Mouse (Mus musculus) layer of hippocampus, adult 9-10 months (tissue): ENCODE data around the gene Zbtb42.
A peak's percentile ranks its signal among the peaks of the same experiment; 100 is the strongest.

Experiments
- DNase-seq: peaks from one replicate; pipeline ENCODE4 v3.0.0; 2022; ENCODE audit warnings: low spot score

Zbtb42 gene

DNA sequence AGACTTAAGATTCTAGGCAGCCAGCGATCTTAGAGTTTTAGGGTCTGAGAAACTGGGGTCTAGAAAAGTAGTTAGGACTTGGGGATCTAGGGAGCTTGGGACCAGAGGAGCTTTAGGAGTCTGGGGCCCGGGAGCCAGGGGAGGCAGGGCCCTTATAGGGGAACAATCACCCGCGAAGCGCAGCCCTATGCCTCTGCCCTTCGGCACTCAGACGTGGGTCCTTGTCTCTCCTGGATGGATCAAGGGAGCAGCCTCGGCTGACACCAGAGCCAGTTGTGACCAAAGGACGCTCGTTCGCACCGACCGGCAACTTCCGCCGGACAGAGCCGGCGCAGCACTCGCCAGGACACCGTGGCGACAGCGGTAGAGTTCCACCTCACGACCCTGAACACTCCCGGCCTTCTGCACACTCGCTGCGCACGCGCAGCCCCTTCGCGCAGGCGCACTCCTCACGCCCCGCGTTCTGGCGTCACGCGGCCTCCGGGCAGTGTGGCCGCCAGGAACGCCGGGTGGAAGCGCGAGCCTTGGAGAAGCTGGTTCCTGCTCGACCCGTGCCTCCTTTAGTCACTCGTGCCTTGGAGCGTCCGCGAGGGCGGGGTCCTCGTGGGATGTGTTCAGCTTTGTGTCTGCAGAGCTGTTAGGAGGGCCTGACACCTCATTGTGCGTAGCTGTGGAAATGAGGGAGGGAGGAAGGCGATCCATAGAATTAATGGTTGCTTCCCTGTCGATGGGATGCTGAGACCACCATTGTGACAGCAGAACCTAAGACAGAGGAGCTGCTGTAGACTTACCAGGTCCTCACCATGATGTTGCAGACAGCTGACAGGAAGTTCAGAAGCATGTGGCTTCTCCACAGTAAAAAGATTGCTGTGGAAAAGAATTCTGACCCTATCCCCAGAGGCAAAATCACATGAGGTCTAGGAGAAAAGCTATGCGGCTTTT lies 14.8 kb downstream of the Zbtb42 start:
- peak; percentile 78 for DNase-seq

DNA sequence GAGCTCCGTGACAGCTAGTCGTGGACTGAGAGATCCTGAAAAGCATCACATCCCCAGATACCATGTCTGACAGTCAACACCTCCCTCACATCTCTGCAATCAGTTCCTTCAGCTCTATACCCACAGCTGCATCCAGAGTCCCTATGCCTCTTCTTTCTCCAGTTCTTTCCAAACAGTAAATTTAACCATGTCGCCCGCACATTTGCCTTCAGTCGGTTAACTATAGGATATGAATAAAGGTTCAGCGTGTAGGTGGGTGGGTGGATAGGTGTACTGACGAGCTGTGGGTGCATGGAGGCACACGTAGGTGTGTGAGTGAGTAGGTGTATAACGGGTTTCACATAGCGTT lies 15.5 kb downstream of the Zbtb42 start:
- no peak for DNase-seq

DNA sequence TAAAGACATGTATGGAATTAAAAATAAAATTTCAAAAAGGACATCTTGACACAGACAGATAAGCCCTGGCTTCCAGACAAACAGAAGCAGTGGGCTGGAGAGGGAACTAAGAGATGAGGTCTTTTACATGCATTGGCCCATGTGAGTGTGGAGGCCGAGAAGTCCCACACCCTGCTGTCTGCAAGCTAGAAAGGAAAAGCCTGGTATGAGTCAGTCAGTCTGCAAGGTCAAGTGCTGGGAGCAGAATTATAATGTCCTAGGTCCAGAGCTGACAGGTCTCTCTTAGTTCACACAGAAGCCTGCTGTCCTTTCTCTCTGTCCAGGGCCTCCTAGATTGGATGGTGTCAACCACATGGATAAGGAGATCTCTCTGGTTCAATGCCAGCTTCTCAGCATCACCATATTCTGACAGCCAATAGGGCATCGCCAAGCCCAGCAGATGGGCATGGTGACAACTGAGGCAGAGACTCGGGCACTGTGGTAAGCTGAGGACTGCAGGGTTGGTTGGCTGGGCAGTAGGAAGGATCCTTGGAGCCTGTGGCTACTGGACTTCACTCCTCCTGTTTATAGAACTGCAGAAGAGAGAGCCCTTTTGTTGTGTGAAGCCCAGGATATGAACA lies 18.3 kb downstream of the Zbtb42 start:
- DNase-seq, result no peak

DNA sequence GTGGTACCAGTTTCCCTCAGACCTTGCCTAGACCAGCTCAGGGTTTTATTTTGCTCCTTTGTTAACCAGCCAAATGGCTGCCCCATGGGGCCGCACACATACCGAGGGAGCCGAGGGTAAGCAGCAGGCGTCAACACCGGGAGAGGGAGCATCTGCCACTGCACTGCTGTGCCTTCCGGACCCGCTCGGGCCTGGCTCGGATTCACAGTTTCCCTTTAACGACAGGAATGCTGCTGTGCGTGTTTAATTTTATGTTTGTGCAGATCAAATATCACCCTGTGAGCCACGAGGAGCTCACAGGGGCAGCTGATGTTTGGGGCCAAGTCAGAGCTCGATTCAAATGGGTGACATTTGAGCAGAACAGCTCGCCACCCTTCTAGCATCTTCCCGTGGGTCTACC lies 21.9 kb downstream of the Zbtb42 start:
- DNase-seq, result no peak

- no peak for DNase-seq
Measured at GRCm38 (mm10) chr12:112702374-112703320, 24.0 kb downstream of the Zbtb42 start.

DNA sequence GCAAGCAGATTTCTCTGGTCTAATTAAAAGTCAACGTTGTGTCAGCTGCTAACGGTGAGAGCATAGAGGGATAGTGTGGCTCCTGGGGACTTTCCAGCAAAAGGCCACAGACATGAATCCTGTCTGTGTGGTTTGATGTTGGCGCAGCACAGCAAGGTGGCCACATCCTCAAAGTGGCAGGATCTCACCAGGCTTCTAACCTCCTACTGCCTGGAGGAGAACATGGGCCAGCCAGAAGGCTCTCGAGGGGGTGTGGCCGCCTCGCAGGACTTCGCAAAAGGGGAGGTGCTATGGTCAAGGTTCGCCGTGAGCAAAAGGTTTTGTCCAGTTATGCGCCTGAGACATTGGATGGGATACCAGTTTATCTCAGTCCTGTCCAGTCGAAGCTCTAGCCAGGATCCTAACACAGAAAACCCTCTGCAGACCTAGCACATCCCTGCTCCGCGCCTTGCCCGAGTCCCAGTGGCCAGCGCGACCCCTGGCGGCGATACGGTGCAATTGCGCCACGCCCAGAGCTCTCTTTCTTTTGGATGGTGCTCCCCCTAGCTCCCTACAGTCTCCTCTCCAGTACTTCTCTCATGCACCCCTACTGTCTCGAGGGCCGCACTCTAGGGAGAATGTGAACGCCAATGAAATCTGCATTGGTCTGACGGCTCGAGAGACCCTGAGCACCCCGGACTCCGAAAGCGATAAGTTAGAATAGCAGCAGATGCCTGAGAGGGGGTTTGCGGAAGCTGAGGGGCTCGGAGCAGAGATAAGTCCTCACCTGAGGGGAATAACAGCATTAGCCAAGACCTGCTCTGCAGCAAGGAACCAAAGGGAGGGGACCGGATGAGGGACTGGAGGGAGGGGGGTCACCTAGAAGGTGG lies 28.3 kb downstream of the Zbtb42 start:
- DNase-seq, result peak; percentile 86

DNA sequence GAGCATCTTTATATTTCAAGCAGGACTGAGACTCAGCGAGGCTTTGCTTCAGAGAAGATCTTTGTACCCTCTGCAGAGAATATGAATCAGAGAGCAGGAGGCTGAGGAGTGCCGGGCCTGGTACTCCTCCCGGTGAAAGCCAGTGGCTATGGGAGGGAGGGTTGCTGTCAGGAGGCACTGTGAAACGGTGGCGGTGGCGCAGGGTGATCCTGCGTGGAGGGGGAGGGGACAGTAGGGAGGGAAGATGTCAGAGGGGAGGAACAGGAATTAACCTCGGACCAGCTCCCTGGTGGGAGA lies 28.9 kb downstream of the Zbtb42 start:
- DNase-seq, result no peak

DNA sequence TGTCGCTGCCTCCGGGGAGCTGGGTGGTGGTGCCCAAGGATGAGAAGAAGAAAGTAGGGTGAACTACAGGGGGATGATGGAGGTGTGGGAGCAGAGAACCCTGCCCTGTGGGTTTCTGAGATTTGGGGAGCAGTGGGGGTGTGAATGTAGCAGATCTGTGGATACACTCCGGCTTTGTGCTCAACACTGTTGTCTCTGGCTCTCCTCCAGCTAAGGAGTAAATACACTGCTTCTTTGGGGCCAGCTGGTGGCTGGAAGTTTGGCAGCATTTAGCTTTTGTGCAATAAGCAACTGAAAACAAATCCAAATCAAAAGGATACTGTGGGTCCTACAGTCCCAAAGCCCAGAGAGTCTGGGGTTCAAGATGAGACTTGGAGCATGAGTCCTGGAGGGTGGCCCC lies 35.4 kb downstream of the Zbtb42 start:
- no peak for DNase-seq

DNA sequence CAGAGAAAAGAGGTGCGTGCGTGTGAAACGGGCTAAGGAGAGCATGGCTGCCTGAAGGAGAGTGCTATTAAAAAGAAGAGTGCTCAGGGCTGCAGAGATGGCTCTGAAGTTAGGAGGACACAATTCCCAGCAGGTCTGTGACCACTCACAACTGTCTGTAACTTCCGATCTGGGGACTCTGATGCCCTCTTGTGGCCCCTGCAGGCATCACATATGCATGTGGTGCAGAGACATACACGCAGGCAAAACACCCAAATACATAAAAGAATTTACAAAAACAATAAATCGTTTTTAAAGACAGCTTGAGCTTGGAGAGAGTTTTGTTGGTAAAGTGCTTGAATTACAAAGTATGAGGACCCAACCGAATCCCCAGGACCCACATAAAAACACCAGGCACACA lies 38.5 kb downstream of the Zbtb42 start:
- DNase-seq, result no peak

DNA sequence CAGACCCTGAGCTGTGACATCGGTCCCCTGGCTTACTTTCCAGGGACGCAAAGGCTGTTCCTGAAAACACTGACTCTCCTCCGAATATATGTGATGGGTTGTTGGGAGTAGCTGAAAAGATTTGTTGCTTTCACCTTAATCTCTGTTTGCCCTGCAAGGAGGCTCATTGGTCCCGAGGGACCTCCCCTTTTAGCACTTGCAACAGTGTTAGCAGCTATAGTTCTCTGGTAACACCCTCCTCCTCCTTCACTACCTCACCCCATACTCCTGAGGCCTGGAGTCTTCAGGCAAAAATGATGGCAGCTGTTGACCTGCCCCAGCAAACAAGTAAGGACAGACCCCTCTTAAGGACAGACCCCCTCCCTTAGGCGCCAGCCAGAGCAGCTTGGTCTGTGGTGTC lies 40.4 kb downstream of the Zbtb42 start:
- no peak for DNase-seq

DNA sequence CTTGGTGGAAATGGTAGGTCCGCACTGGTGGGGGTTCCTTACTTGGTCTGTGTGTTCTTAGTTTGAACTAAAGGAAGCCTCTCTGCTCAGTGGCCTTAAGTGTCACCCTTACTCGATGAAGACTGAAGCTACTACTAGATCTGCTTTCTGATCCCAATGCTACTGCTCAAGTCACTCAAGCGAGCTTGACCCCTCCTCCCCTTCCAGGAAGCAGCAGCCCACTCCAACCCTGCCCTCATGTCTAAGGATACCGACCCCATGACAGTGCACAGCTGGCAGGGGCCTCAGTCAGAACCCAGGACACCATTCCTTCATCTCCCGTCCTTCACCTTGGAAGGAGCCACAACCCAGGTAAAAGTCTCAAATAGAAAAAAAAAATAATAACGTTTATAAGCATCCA lies 41.6 kb downstream of the Zbtb42 start, which contains the start of gene Cep170b:
Cep170b (plus strand) TSS at position 240 of the 400 bp plus-strand sequence.
- no peak for DNase-seq

GRCm38 (mm10) chr12:112720890-112721423 lies 42.3 kb downstream of the Zbtb42 start:
- no peak for DNase-seq

DNA sequence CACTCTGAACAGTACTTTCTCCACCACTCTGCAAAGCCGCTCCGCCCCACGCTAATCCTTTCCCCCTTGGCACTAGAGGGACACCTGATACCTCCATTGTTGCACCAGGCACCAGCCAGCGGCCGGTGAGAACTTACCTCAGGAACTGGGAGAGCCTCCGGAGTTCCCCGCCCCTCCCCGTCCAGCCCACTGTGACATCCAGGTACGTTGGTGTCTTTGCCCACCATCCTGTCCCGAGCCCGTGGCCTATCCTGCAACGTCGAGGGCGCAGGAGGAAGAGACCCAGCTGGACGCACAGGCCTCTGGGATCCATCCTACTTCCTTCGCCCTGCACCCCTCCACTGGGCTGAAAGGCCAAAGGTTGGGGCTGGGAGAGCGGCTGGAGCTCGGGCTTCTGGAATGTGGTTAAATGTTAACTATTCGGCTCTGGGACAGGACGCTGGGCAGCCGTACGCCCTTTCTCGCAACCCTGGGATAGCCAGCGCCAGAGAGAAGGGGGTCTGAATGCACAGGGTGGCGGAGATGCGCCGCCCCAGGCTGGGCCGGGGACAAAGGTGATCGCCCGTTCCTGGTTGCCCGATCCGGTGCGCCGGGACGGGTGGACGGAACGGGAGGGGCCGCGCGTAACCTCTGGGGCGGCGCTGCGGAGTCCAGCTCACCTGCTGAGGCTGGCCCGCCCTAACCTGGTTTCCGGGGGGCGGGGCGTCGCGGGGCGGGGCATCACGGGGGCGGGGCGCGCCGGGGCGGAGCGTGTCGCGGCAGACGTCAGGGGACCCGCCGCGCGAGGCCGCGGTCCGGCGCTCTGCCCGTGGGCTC lies 43.0 kb downstream of the Zbtb42 start:
- no peak for DNase-seq

- DNase-seq, result no peak
Measured at GRCm38 (mm10) chr12:112722240-112723027, 43.8 kb downstream of the Zbtb42 start.

GRCm38 (mm10) chr12:112723028-112723330 lies 44.4 kb downstream of the Zbtb42 start:
- DNase-seq, result no peak

GRCm38 (mm10) chr12:112723445-112723844 lies 44.8 kb downstream of the Zbtb42 start:
- no peak for DNase-seq

DNA sequence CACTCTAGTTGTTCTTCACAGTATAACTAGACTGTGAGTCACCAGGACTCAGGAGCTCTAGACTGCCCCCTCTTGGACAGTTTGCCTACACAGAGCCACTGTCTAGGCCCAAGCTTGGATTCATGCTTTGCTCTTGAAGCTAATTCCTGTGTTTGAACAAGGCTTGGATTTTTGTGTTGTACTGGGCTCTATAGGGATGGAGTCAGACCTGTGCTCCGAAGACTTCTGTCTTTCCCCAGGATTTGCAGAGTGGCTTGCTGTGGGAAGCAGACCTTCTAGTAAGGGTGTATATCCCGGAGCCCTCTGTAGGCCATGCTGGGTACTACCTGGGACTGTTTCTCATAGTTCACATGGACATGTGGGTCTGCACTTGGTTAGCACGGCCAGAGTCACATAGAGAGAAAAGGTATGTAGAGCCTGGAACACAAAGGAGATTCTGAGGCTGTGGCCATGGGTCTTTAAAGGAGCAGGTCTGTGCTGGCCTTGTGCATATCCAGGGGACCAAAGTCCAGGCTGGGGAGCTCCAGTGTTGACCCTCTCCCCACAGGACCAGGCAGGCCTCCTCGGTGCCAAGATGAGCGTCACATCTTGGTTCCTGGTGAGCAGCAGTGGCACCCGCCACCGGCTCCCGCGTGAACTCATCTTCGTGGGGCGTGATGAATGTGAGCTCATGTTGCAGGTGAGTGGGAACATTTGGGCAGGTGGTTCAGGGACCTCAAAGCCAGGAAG lies 45.6 kb downstream of the Zbtb42 start:
- DNase-seq, result peak; percentile 64

DNA sequence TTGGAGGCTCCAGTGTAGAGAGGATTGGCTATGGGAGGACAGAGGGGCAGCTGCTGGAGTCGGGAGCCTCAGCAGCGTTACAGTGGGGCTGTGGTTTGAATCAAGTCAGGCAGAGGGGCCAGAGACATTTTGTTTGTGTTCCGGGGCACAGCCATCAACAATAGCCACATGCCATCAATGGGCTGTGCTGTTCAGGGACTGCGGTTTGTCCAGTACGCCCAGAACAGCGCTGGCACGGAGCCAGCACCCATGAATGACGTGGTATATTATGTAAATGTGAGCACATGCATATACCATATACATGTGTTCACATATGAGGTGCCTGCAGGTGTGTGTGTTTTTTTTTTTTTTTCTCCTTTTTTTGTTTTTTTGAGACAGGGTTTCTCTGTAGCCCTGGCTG lies 49.2 kb downstream of the Zbtb42 start:
- no peak for DNase-seq

GRCm38 (mm10) chr12:112730808-112731207 lies 52.2 kb downstream of the Zbtb42 start:
- no peak for DNase-seq
